Mouse (Mus musculus) G1E-ER4 (cell line): ENCODE results near the gene AI593442. TPM values are rescaled to one million over a fixed set of nuclear protein-coding genes. Genes with fewer than 3 reads are reported as not detected.

ENCODE experiments used
- GATA1 ChIP-seq: IDR thresholded peaks from one replicate; pipeline ENCODE4 v1.8.0; 2012; ENCODE audit warnings: low read length, inconsistent platforms
- polyA plus RNA-seq: library from polyadenylated mRNA; stranded (reverse); fragments of >175 nt; gene quantifications from 2 replicates; pipeline ENCODE4 v1.2.3, GENCODE M21; 2012

Gene AI593442
- not detected in 2 replicates for polyA plus RNA-seq

DNA sequence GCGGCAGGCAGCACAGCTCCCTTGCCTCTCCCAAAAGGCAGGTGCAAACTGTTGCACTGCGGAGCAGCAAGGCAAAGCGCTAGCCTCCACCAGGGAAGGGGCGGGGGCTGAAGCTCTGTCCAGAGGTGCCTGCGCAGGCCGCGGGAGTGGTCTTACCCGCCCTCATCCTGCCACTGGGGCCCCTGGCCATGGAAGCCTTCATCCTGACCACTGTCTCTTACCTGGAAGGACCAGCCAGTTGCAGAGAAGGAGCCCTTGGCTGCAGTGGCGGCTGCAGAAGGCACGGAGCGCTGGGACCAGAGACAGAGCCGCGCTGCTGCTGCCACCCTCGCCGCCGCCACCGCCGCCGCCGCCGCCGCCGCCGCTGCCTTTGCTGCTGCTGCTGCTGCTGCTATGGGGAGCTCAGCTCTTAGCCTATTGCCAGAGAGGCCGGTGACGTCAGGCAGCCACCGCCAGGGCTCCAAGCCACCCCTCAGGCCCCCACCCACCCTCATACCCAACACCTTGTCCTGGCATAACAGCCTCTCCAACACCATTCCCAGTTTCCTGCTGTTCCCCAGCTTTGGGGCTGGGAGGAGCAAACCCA is at the start of gene AI593442:
AI593442 (minus strand) TSS at position 419 of the 586 bp plus-strand sequence.
- no peak for TF ChIP-seq GATA1

DNA sequence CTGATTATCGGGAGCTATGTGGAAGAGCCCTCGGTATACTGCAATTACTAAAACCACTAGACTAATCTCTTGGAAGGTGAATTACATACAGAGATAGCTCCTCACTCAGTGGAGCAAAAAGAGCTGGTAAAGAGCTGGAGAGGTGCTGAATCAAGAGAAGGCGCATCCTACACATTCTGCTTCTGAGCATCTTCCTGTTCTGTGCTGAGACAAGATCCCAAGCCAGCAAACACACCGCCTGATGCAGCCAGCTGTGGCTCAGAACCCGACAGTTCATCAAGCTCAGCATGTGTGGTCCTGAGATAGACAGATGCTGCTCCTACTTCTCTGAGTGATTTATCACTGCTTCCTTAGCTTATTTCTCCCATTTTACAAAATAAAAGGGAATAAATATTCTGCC is 49.2 kb upstream of the AI593442 start:
- TF ChIP-seq GATA1, result no peak

DNA sequence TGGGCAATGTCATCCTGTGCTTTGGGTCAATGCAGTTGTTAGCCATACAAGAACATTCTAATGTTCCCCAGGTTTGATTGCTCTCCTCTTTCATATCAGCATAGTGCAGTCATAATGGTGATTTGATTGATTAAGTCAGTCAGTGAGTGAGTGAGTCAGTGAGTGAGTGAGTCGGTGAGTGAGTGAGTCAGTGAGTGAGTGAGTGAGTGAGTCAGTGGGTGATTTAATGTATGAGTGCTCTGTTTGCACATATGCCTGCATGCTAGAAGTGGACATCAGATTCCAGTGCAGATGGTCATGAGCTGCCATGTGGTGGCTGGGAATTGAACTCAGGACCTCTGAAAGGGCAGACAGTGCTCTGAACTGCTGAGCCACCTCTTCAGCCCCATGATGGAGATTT is 43.0 kb upstream of the AI593442 start:
- TF ChIP-seq GATA1, result no peak

DNA sequence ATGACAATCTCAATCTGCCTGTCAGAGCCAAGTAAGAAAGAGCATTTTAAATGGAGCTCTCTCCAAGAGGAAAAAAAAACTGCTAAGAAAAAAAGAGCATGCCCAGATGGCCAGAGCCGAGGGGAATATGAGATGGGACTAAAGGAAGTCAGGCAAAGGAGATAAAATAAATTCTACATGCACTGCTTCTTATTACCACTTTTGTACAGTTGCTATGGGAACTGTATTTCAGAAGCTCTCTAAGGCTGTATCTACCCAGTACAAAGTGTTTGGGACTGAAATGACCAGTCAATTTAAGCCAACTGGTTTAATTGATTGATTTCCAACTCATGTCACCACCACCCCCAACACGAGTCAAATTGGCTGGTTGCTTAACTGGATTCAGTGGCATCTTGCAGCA is 40.0 kb upstream of the AI593442 start:
- TF ChIP-seq GATA1, result no peak

- TF ChIP-seq GATA1, result no peak
Measured at GRCm38 (mm10) chr9:52680036-52680435, 456 bp upstream of the AI593442 start.

DNA sequence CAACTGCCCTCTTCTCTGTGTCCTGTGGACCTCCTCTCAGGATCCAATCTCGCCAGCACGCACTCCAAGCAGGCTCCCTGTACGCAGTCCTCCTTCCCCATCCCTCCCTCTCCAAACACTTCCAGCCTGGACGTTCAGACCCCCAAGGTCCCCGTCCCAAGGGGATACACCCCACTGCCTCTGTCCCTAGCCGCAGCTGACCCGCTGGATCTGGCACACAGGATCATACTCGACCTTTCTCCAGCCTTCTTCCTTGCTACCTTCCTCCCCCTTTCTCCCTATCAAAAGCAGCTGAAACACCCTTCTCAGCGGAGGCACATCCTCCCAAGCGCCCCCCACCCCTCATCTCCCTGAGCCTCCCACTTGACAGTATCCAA is 753 bp downstream of the AI593442 start:
- no peak for TF ChIP-seq GATA1

DNA sequence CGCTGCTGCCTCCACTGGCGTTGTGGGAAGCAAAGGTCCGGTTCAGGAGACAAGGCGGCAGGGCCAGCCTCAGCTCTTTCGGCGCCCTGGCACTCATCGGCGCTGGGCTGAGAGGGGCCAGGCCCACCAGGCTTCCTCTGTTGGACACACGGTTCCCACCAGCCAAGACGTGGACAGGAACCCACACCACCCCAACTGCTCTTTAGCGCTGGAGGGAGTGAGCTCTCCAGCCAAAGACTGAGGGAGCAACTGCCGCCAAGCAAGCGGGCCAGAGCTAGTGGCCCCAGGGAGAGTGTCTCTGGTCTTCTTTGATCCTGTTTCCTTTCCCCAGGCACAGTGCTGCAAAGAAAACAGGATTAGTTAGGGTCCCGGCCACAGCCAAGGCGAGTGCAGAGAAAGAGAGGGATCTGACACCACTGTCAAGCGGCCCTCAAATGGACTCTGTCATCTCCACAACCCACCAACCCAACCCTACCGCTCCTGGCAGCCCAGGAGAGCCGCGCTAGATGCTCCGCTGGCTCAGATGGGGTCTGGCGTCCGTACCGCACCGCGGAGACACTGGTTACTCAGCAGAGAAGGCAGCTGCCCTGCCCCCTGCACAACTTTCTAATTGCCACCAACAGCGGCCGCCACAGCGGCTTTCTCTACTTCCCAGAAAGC is 1.3 kb downstream of the AI593442 start:
- TF ChIP-seq GATA1, result no peak

DNA sequence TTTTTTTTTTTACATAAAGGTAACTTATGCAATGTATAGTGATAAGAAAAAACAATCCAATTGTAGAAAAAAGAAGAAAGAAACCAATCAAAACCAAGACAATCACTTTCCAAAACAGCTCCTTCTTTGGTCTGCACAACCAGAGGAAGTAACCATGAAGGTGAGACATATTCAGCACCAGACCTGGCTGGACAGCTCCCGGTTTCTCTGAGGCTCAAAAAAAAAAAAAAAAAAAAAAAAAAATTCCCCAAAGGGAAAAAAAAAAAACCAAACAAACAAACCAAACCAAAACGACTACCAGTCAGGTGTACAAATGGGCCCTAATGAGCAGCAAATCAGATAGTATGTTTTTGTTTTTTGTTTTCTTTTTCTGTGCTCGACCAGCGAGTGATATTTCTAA is 3.0 kb downstream of the AI593442 start:
- TF ChIP-seq GATA1, result no peak

DNA sequence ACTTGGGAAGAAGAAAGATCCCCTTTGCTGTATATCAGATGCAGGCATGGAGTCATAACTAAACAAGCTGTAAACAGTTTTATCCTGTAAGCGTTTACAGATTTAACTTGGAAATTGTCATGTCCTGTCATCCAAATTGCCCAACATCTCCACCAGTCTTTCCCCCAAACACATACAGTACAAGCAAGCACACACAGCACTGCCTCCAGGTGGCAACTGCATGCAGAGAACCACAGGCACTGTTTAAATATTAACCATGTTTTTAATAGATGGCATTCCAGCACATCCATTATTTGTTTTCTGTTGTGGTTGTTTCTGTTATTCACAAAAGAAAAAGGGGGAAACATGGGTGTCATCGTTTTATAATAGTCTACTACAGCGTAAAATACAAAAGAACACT is 3.6 kb downstream of the AI593442 start:
- TF ChIP-seq GATA1, result no peak

- TF ChIP-seq GATA1, result no peak
Measured at GRCm38 (mm10) chr9:52661422-52661821, 18.2 kb downstream of the AI593442 start.

GRCm38 (mm10) chr9:52650341-52650951 is 29.1 kb downstream of the AI593442 start:
- TF ChIP-seq GATA1, result no peak

GRCm38 (mm10) chr9:52645312-52645711 is 34.3 kb downstream of the AI593442 start:
- TF ChIP-seq GATA1, result no peak

DNA sequence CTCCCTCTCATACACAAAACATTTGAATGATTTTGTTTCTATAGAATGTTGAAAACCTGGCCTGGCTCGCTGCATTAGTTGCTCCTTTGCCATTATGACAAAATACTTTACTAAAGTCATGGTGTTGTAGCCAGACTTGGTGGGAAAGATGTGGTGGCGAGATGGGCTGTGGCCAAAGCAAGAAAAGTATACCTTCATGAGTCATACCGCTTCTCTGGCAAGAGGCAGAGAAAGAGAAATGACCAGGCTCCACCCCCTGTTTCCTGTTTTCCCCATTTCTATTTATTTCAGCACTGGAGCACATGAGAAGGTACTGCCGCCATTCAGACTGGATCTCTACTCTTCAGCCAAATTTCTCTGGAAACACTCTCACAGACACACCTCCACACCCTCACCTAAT is 35.0 kb downstream of the AI593442 start:
- TF ChIP-seq GATA1, result no peak

DNA sequence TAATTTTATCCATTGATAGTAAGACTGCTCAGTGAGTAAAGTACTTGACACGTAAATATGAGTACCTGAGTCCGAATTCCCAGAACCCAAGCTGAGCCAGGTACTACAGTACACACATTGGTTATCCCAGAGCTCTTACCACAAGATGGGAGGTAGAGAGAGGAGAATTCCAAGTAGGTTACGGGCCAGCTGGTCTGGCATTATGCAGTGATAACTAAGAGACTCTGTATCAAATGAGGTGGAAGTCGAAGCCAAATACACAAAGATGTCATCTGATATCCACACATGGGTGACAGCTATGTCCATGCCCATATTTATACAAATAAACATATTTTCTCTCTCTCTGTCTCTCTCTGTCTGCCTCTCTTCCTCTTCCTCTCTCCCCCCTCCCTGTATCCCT is 35.4 kb downstream of the AI593442 start:
- no peak for TF ChIP-seq GATA1

GRCm38 (mm10) chr9:52635991-52636390 is 43.6 kb downstream of the AI593442 start:
- no peak for TF ChIP-seq GATA1

DNA sequence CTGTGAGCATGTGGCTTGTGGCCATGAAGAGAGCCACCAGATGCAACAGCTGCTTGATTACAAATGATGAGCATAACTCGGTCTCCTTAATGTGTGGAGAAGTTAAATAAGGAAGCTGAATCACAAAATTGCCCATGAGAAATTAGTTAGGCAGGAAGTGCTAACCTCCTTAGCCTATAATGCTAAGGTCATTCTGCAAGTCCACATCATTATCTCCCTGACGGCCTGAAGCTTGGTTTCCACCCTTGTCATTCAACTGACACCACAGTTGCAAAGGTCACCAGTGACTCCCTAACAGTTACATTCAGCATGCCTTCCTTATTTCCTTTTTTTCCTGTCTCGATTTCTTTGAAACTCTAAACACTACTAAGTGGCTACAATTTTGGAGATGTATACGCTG is 55.7 kb downstream of the AI593442 start:
- TF ChIP-seq GATA1, result no peak
